Mouse (Mus musculus) liver, postnatal 0 days (tissue): ENCODE measurements at regions not wholly inside any gene's neighbourhood (a gene's known extent, or its start where the extent isn't known, plus 50 kb on each side); places are given as distances from the start of the nearest gene placed in this dataset.

Experiments used
- CTCF ChIP-seq: sonication (generic); IDR thresholded peaks from 2 replicates; pipeline ENCODE4 v1.5.1; 2016; ENCODE audit warnings: antibody characterized with exemption, low read depth
- EP300 ChIP-seq: IDR thresholded peaks from 2 replicates; pipeline ENCODE4 v1.6.1; 2016; ENCODE audit warnings: antibody characterized with exemption, low read depth, mild to moderate bottlenecking

- TF ChIP-seq CTCF, result no peak
- no peak for TF ChIP-seq EP300
Observed at GRCm38 (mm10) chr2:148560013-148560773, 112.2 kb upstream of the Nxt1 start.
